Mouse (Mus musculus): Measurements from ENCODE around the gene Rhoc.
"Not testable (repeated sequence)": the region's sequence is repeated elsewhere in the genome, so short reads cannot be mapped to it uniquely, and the experiment has no call there.

Rhoc gene

GRCm38 (mm10) chr3:104788561-104789311 is 561 bp downstream of the Rhoc start:
- DNase-seq = peak; percentile 88

GRCm38 (mm10) chr3:104789312-104789605 is 1.1 kb downstream of the Rhoc start:
- peak; percentile 31 for DNase-seq

- DNase-seq = peak; percentile 76
Observed at GRCm38 (mm10) chr3:104789822-104790221, 1.6 kb downstream of the Rhoc start.

GRCm38 (mm10) chr3:104790401-104790937 is 2.3 kb downstream of the Rhoc start:
- DNase-seq = peak; percentile 67

GRCm38 (mm10) chr3:104791017-104791416 is 2.8 kb downstream of the Rhoc start:
- no peak for DNase-seq

GRCm38 (mm10) chr3:104791671-104792070 is 3.5 kb downstream of the Rhoc start:
- no peak for DNase-seq

GRCm38 (mm10) chr3:104792360-104793270 is 4.4 kb downstream of the Rhoc start:
- DNase-seq = no peak

GRCm38 (mm10) chr3:104793871-104794828 is 6.0 kb downstream of the Rhoc start:
- DNase-seq = peak; percentile 98

- DNase-seq = no peak
Observed at GRCm38 (mm10) chr3:104794953-104795470, 6.8 kb downstream of the Rhoc start.

- DNase-seq = peak; percentile 40
Observed at GRCm38 (mm10) chr3:104795661-104796340, 7.6 kb downstream of the Rhoc start.

- DNase-seq = peak; percentile 85
Observed at GRCm38 (mm10) chr3:104796430-104797082, 8.4 kb downstream of the Rhoc start.

GRCm38 (mm10) chr3:104800681-104801080 is 12.5 kb downstream of the Rhoc start:
- DNase-seq = no peak

GRCm38 (mm10) chr3:104801481-104801880 is 13.3 kb downstream of the Rhoc start:
- DNase-seq = no peak

GRCm38 (mm10) chr3:104804312-104804711 is 16.1 kb downstream of the Rhoc start:
- no peak for DNase-seq

- DNase-seq = no peak
Observed at GRCm38 (mm10) chr3:104805539-104805938, 17.4 kb downstream of the Rhoc start.

- no peak for DNase-seq
Observed at GRCm38 (mm10) chr3:104811752-104812151, 23.6 kb downstream of the Rhoc start.

- DNase-seq = no peak
Observed at GRCm38 (mm10) chr3:104812254-104812653, 24.1 kb downstream of the Rhoc start.

GRCm38 (mm10) chr3:104813227-104813626 is 25.1 kb downstream of the Rhoc start:
- DNase-seq = not testable (repeated sequence)

GRCm38 (mm10) chr3:104814746-104815145 is 26.6 kb downstream of the Rhoc start:
- no peak for DNase-seq

- DNase-seq = no peak
Observed at GRCm38 (mm10) chr3:104815346-104815745, 27.2 kb downstream of the Rhoc start.

GRCm38 (mm10) chr3:104816130-104816529 is 28.0 kb downstream of the Rhoc start:
- no peak for DNase-seq

All from kidney, adult 9 months (tissue).